Mouse (Mus musculus) forebrain, embryonic 14.5 days (tissue): ENCODE data around the gene Yipf2. TPM values are rescaled to one million over a fixed set of nuclear protein-coding genes. Genes with fewer than 3 reads are reported as not detected.

ENCODE experiments used
- ATAC-seq: fragments of 200-750 bp; cut with Nextera tagmentation; 2 replicates; pipeline ENCODE4 v1.8.0; 2017; ENCODE audit warnings: mild to moderate bottlenecking, moderate library complexity
- DNase-seq: peaks from one replicate; pipeline ENCODE4 v3.0.0-alpha.2; 2015; ENCODE audit warnings: low spot score
- H3K27ac ChIP-seq: fragments of 300-500 bp; sonication (generic); 2 replicates; pipeline ENCODE4 v1.5.1; 2014; ENCODE audit warnings: low read depth, mild to moderate bottlenecking, control low read depth, low read length, moderate library complexity
- H3K27me3 ChIP-seq: fragments of 300-500 bp; sonication (generic); replicated peaks from 2 replicates; pipeline ENCODE4 v1.6.1; 2014; ENCODE audit warnings: low read length, control low read depth, mixed read lengths; ENCODE audit not compliant: control insufficient read depth, insufficient read depth
- H3K36me3 ChIP-seq: fragments of 300-500 bp; sonication (generic); 2 replicates; pipeline ENCODE4 v1.6.1; 2014; ENCODE audit warnings: low read length, control low read depth; ENCODE audit not compliant: control insufficient read depth, insufficient read depth
- H3K4me1 ChIP-seq: fragments of 300-500 bp; sonication (generic); 2 replicates; pipeline ENCODE4 v1.6.1; 2014; ENCODE audit warnings: antibody characterized with exemption, low read length, control low read depth; ENCODE audit not compliant: control insufficient read depth, insufficient read depth
- H3K4me2 ChIP-seq: fragments of 300-500 bp; sonication (generic); 2 replicates; pipeline ENCODE4 v1.6.1; 2014; ENCODE audit warnings: mild to moderate bottlenecking, control low read depth, low read length
- H3K4me3 ChIP-seq: fragments of 300-500 bp; sonication (generic); 2 replicates; pipeline ENCODE4 v1.5.1; 2014; ENCODE audit warnings: low read depth, low read length, control low read depth
- H3K9ac ChIP-seq: fragments of 300-500 bp; sonication (generic); 2 replicates; pipeline ENCODE4 v1.6.1; 2014; ENCODE audit warnings: mild to moderate bottlenecking, low read length, control low read depth, moderate library complexity
- H3K9me3 ChIP-seq: fragments of 300-500 bp; sonication (generic); replicated peaks from 2 replicates; pipeline ENCODE4 v1.6.1; 2016; ENCODE audit warnings: low read length, control low read depth, mixed read lengths; ENCODE audit not compliant: control insufficient read depth
- WGBS: fragments of 180-500 bp; shearing (Covaris S2); extraction: QIAGEN DNeasy Blood & Tissue Kit; methylation state at CpG from one replicate; pipeline ENCODE4 v1.1.7; 2014; 5-methylcytosine and 5-hydroxymethylcytosine counted together
- polyA plus RNA-seq: library from polyadenylated mRNA; unstranded; fragments of >200 nt; fragmentation: Nextera tagmentation; extraction: Ambion mirVana; gene quantifications from 2 replicates; pipeline ENCODE4 v1.2.1, GENCODE M21; 2014

Gene Yipf2
- polyA plus RNA-seq, 1 experiment from 2014 or later: 18.2 TPM

DNA sequence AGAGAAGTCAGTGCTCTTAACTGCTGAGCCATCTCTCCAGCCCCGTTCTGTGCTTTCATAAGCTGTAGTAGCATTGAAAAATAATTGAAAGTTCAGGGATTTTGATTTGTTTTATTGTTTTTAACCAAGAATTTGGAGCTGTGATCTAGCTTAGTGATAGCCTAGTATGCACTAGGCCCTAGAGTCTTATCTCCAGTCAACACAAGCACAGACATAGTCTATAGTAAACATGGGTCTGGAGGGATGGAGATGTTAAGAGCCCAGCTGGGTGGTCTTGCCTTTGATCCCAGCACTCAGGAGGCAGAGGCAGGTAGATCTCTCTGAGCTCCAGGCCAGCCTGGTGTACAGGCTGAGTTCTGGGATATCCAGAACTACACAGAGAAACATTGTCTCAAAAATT, 30.0 kb upstream of the Yipf2 start:
- Histone ChIP-seq H3K36me3 (no peaks in the 10 kb centered on the region), H3K27ac (no peak overlapping the region), H3K9ac (no peak overlapping the region), H3K9me3 (no peaks in the 10 kb centered on the region), H3K4me3 (no peak overlapping the region), H3K4me2 (no peak overlapping the region), H3K27me3 (no peaks in the 10 kb centered on the region), H3K4me1 (peaks cover 14% of the 10 kb centered on the region)
- ATAC-seq (no peak), DNase-seq (no peak)
- WGBS: 86% methylated on average over 1 of the region's 1 CpGs

DNA sequence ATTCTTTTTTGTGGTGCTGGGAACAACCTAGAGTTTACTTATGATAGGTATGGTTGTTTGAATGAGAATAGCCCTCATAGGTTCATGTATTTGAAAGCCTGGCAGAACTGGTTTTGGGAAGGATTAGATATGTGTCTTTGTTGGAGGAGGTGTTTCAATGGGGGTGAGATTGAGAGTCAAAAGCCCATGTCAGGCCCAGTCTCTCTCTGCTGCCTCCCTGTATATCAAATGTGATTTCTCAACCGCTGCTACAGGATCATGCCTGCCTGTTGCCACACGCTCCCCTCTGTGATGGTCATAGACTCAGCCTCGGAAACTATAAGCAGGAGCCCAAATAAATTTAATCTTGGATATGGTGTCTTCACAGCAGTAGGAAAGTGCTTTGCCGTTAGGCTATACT, 27.6 kb upstream of the Yipf2 start:
- Histone ChIP-seq H3K27ac (no peak overlapping the region), H3K9me3 (no peaks in the 10 kb centered on the region), H3K9ac (no peak overlapping the region; the same call in 1 of the 2 replicates), H3K4me3 (no peak overlapping the region), H3K27me3 (no peaks in the 10 kb centered on the region), H3K4me1 (peaks cover 10% of the 10 kb centered on the region), H3K4me2 (no peak overlapping the region), H3K36me3 (no peaks in the 10 kb centered on the region)
- ATAC-seq (no peak), DNase-seq (no peak)
- WGBS: 86% methylated on average over 4 of the region's 4 CpGs

- H3K9ac ChIP-seq: peak overlapping the region; percentile 97
- H3K4me2 ChIP-seq: peak overlapping the region; percentile 69
- no peak for ATAC-seq
- no peaks in the 10 kb centered on the region for H3K9me3 ChIP-seq
- H3K36me3 ChIP-seq: no peaks in the 10 kb centered on the region
- H3K27ac ChIP-seq: peak overlapping the region; percentile 98
- peak overlapping the region; percentile 77 for H3K4me3 ChIP-seq
- peak; percentile 53 for DNase-seq
- H3K27me3 ChIP-seq: no peaks in the 10 kb centered on the region
- 1% methylated on average over 10 of the region's 10 CpGs for WGBS
- H3K4me1 ChIP-seq: peaks cover 12% of the 10 kb centered on the region
Measured at GRCm38 (mm10) chr9:21617066-21617465, 24.4 kb upstream of the Yipf2 start.

DNA sequence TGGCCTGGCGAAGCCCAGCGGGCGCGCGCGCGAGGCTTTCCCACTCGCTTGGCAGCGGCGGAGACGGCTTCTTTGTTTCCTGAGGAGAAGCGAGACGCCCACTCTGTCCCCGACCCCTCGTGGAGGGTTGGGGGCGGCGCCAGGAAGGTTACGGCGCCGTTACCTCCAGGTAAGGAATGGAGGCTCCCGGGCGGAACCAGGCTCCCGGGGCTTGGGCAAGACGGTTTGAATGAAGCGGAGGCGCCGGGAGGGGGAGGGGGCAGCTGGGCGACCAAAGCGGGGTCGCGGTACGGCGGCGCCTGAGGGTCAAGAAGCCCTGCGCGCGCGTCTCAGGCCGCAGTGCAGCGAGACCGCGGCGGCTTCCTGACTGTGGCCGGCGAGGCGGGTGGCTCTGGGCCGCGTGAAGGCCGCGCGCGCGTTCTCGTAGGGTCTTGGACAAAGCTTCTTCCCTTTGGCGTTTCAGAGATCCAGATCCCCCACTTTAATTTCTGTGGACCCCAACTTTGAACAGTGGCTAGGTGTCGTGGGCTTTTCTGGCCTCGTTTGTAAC, 23.7 kb upstream of the Yipf2 start:
- peak overlapping the region; percentile 97 for H3K9ac ChIP-seq
- DNase-seq (peak; percentile 87), ATAC-seq (peak; percentile 80)
- 1% methylated on average over 56 of the region's 57 CpGs for WGBS
- no peaks in the 10 kb centered on the region for H3K36me3 ChIP-seq
- peak overlapping the region; percentile 77 for H3K4me3 ChIP-seq
- H3K9me3 ChIP-seq: no peaks in the 10 kb centered on the region
- H3K27me3 ChIP-seq: no peaks in the 10 kb centered on the region
- H3K4me2 ChIP-seq: peak overlapping the region; percentile 69
- H3K27ac ChIP-seq: peak overlapping the region; percentile 98
- peaks cover 12% of the 10 kb centered on the region for H3K4me1 ChIP-seq

GRCm38 (mm10) chr9:21615617-21616231, 23.1 kb upstream of the Yipf2 start, which contains the start of gene Smarca4:
Gene Smarca4 (plus strand): TSS chr9:21616169.
- no peaks in the 10 kb centered on the region for H3K27me3 ChIP-seq
- peak; percentile 97 for ATAC-seq
- H3K4me2 ChIP-seq: peak within 1 kb of the TSS; percentile 74
- H3K36me3 ChIP-seq: no peaks in the 10 kb centered on the region
- WGBS: under 1% methylated on average over 44 of the region's 45 CpGs
- H3K4me3 ChIP-seq: peak within 1 kb of the TSS; percentile 77
- peaks cover 12% of the 10 kb centered on the region for H3K4me1 ChIP-seq
- no peaks in the 10 kb centered on the region for H3K9me3 ChIP-seq
- H3K27ac ChIP-seq: peak within 1 kb of the TSS; percentile 98
- H3K9ac ChIP-seq: peak within 1 kb of the TSS; percentile 97
- DNase-seq: peak; percentile 99

DNA sequence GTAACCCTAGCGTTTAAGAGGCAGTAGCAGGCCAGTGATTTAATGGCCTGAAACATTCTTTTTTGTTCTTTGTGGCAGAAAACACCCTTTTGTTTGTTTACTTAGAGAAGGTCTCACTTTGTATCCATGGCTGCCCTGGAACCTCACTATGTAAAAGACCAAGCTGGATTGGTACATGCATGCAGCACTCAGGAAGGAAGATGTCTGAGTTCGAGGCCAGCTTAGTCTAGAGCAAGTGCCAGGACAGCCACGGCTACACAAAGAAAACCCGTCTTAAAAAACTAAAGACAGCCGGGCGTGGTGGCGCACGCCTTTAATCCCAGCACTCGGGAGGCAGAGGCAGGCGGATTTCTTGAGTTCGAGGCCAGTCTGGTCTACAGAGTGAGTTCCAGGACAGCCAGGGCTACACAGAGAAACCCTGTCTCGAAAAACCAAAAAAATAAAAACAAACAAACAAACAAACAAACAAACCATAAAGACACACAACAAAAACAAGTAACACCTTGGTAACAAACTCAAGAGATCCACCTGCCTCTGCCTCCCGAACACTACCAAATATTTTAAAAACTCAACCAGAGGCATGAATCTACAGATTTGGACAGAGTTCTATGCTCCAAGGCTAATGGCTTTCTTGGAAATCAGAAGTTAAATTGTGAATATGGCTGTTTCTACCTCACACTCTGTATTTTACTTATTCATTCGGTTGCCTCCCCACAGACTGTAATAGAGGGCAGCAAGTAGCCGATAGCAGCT, 22.4 kb upstream of the Yipf2 start:
- 80% methylated on average over 15 of the region's 15 CpGs for WGBS
- DNase-seq (no peak), ATAC-seq (no peak)
- H3K9me3 ChIP-seq: no peaks in the 10 kb centered on the region
- H3K4me2 ChIP-seq: peak overlapping the region; percentile 74
- H3K9ac ChIP-seq: peak overlapping the region; percentile 80
- peaks cover 12% of the 10 kb centered on the region for H3K4me1 ChIP-seq
- H3K27ac ChIP-seq: peak overlapping the region; percentile 98
- H3K27me3 ChIP-seq: no peaks in the 10 kb centered on the region
- H3K36me3 ChIP-seq: no peaks in the 10 kb centered on the region
- peak overlapping the region; percentile 77 for H3K4me3 ChIP-seq

GRCm38 (mm10) chr9:21609861-21610260, 17.2 kb upstream of the Yipf2 start:
- ATAC-seq (no peak), DNase-seq (no peak)
- no peak overlapping the region for H3K27ac ChIP-seq
- 94% methylated on average over 1 of the region's 1 CpGs for WGBS
- H3K4me3 ChIP-seq: no peak overlapping the region
- H3K36me3 ChIP-seq: no peaks in the 10 kb centered on the region
- H3K9me3 ChIP-seq: no peaks in the 10 kb centered on the region
- H3K27me3 ChIP-seq: no peaks in the 10 kb centered on the region
- H3K4me2 ChIP-seq: no peak overlapping the region
- H3K4me1 ChIP-seq: no peaks in the 10 kb centered on the region
- H3K9ac ChIP-seq: no peak overlapping the region

DNA sequence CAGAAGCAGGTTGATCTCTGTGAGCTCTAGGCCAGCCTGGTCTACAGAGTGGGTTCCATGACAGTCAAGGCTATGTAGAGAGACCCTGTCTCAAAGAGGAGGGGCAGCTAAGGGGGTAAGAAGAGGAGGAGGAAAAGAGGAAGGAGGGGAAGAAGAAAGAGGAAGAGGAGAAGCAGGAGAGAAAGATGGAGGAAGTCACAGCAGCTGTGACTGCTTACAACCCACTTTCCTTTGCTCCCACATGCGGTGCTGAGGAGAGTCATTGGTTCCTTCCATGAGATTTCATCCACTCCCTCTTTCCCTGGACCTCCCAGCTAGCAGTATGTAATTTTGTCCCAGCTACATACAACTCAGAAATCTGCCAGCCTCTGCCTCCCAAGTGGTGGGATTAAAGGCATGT, 14.0 kb upstream of the Yipf2 start:
- Histone ChIP-seq H3K27ac (no peak overlapping the region), H3K4me3 (no peak overlapping the region), H3K4me1 (no peaks in the 10 kb centered on the region), H3K9ac (no peak overlapping the region), H3K4me2 (no peak overlapping the region), H3K9me3 (no peaks in the 10 kb centered on the region), H3K36me3 (no peaks in the 10 kb centered on the region), H3K27me3 (no peaks in the 10 kb centered on the region)
- DNase-seq: no peak
- WGBS: 88% methylated on average over 1 of the region's 1 CpGs
- ATAC-seq: no peak

DNA sequence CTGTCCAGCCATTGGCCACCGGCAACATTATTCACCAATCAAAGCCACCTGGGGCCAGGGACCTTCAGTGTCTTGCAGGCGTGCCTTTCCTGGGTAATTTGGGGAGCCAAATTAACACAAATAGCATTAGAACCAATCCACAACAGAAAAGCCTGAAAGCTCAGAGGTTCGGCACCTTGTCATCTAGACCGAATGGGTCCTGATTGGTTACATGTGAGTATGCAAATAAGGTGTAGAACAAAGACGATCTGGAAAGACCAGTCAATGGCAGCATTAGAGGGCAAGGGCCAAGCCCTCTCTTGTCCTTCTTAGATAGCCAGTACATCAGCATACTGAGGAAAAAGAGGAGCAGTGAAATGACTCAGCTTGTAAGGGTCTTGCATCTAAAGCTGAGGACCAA, 13.2 kb upstream of the Yipf2 start:
- Histone ChIP-seq H3K9me3 (no peaks in the 10 kb centered on the region), H3K9ac (no peak overlapping the region), H3K4me3 (no peak overlapping the region), H3K36me3 (no peaks in the 10 kb centered on the region), H3K27ac (no peak overlapping the region), H3K27me3 (no peaks in the 10 kb centered on the region), H3K4me2 (no peak overlapping the region), H3K4me1 (no peaks in the 10 kb centered on the region)
- ATAC-seq: no peak
- no peak for DNase-seq
- WGBS: 68% methylated on average over 5 of the region's 5 CpGs
